12 mouse cellular contexts compared by ENCODE assay signal in the genomic region with DNA sequence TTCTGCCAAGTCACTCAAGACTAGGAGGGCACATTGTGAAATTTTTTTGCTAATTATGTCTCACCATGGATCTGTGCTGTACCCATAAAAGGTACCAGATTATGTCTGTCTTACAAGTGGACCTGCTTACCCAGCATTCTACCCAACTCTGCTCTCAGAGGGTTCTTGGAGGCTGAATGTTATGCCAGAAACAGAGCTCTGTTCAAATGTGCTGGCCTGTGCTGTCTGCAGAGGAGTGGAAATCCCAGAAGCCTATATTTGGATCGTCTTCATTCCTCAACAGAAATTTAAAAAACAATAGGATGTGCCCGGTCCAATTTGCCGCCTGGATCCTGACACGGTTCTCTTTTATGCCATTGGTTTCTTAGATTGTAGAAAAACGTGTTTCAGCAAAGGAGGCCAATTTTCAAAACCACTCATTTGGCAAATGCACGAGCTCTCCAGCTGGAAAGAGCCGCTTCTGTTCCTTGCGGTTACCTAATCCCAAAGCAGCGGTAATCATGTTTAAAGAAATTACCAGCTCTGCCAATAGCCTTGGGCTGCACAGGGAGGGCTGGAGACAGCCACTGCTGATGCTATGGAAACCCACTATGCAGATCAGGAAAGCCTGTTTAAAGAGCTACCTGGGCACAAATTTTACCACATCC.
A peak's percentile ranks its signal among the peaks of the same experiment; 100 is the strongest.
DNase-seq lines count a peak whose midpoint lies in the region; ATAC-seq and TF ChIP-seq lines count a peak whose summit lies in the region.
"Had no signal": no experiment of that assay in that cellular context is flagged by ENCODE, and none has a peak within 500 bp of the region (broad histone marks: within the 10 kb centered on the region; RNA-seq: fewer than 3 reads in every experiment).

No protein-coding gene starts in this region.

- H3K27me3 ChIP-seq in heart, embryonic 10.5 days (ENCODE audit: insufficient read depth, poor library complexity, severe bottlenecking) = no peaks in the 10 kb centered on the region
- H3K27me3 ChIP-seq in forebrain, embryonic 16.5 days (replicated peaks; ENCODE audit: control insufficient read depth, insufficient read depth, low read length) = no peaks in the 10 kb centered on the region
- H3K27me3 ChIP-seq in limb, embryonic 14.5 days (ENCODE audit: control insufficient read depth, insufficient read depth, low read length) = no peaks in the 10 kb centered on the region
- no peaks in the 10 kb centered on the region for H3K27me3 ChIP-seq in intestine, postnatal 0 days (replicated peaks; ENCODE audit: control insufficient read depth, insufficient read depth, low read length)
- H3K27me3 ChIP-seq: CH12.LX; intestine, embryonic 15.5 days; limb, embryonic 12.5 days had no signal

- H3K36me3 ChIP-seq in heart, embryonic 10.5 days = no peaks in the 10 kb centered on the region
- no peaks in the 10 kb centered on the region for H3K36me3 ChIP-seq in forebrain, embryonic 16.5 days (ENCODE audit: control insufficient read depth, insufficient read depth)
- H3K36me3 ChIP-seq in limb, embryonic 14.5 days (ENCODE audit: control insufficient read depth, insufficient read depth, low read length) = no peaks in the 10 kb centered on the region
- H3K36me3 ChIP-seq in intestine, postnatal 0 days (ENCODE audit: control insufficient read depth, insufficient read depth) = no peaks in the 10 kb centered on the region
- H3K36me3 ChIP-seq: intestine, embryonic 15.5 days; limb, embryonic 12.5 days had no signal

- peak; percentile 5 for DNase-seq in heart, postnatal 4 days
- no peak for DNase-seq in heart, embryonic 10.5 days (ENCODE audit: low spot score)
- peak; percentile 94 for DNase-seq in Muller cell, postnatal 12 days (ENCODE audit: inconsistent ontology term)
- peak; percentile 58 for DNase-seq in limb, embryonic 14.5 days (ENCODE audit: low spot score)
- no peak for DNase-seq in gastrocnemius, postnatal 36 days
- DNase-seq in kidney, postnatal 14 days = no peak
- DNase-seq: gastrocnemius, postnatal 25 days had no signal

- ATAC-seq in forebrain, embryonic 16.5 days = peak; percentile 92
- ATAC-seq in limb, embryonic 14.5 days (ENCODE audit: low FRiP score, low read depth) = no peak
- ATAC-seq in intestine, postnatal 0 days = no peak
- ATAC-seq: intestine, embryonic 15.5 days had no signal

- H3K27ac ChIP-seq in heart, embryonic 10.5 days = no peak overlapping the region
- H3K27ac ChIP-seq in forebrain, embryonic 16.5 days (ENCODE audit: low read length) = peak overlapping the region; percentile 86
- H3K27ac ChIP-seq in limb, embryonic 14.5 days (replicated peaks; ENCODE audit: low read depth, low read length) = no peak overlapping the region
- H3K27ac ChIP-seq in intestine, postnatal 0 days (ENCODE audit: low read depth, low read length) = no peak overlapping the region
- H3K27ac ChIP-seq: intestine, embryonic 15.5 days; limb, embryonic 12.5 days had no signal

- intact Hi-C loops in gastrocnemius, postnatal 36 days (cut with DNase I) = no loop called here

- no peaks in the 10 kb centered on the region for H3K4me1 ChIP-seq in heart, embryonic 10.5 days
- H3K4me1 ChIP-seq in forebrain, embryonic 16.5 days (replicated peaks; ENCODE audit: control insufficient read depth, insufficient read depth, low read length) = peaks cover 13% of the 10 kb centered on the region
- no peaks in the 10 kb centered on the region for H3K4me1 ChIP-seq in limb, embryonic 14.5 days (ENCODE audit: control insufficient read depth, insufficient read depth, low read length)
- H3K4me1 ChIP-seq in intestine, postnatal 0 days (replicated peaks; ENCODE audit: control insufficient read depth, insufficient read depth, low read length) = no peaks in the 10 kb centered on the region
- H3K4me1 ChIP-seq: intestine, embryonic 15.5 days; limb, embryonic 12.5 days had no signal

- 85% methylated on average over 9 of the region's 9 CpGs for WGBS in heart, embryonic 10.5 days
- WGBS in forebrain, embryonic 16.5 days = 28% methylated on average over 9 of the region's 9 CpGs
- 58% methylated on average over 9 of the region's 9 CpGs for WGBS in limb, embryonic 14.5 days
- 79% methylated on average over 9 of the region's 9 CpGs for WGBS in intestine, postnatal 0 days

- TF ChIP-seq CTCF in intestine, postnatal 0 days (IDR thresholded peaks at IDR 0.05; ENCODE audit: low read depth) = no peak

- peak overlapping the region; percentile 19; the same call in 1 of the 2 replicates for H3K4me2 ChIP-seq in forebrain, embryonic 16.5 days (ENCODE audit: low read length)
- no peak overlapping the region for H3K4me2 ChIP-seq in limb, embryonic 14.5 days (replicated peaks; ENCODE audit: low read depth, low read length, severe bottlenecking)
- H3K4me2 ChIP-seq in intestine, postnatal 0 days (replicated peaks; ENCODE audit: low read depth) = no peak overlapping the region
- H3K4me2 ChIP-seq: intestine, embryonic 15.5 days; limb, embryonic 12.5 days had no signal

- TF ChIP-seq POLR2A in limb, embryonic 14.5 days (IDR thresholded peaks at IDR 0.05; ENCODE audit: borderline replicate concordance, extremely low read depth, insufficient read depth, insufficient read length) = no peak

- no peaks in the 10 kb centered on the region for H3K9me3 ChIP-seq in heart, embryonic 10.5 days
- H3K9me3 ChIP-seq in forebrain, embryonic 16.5 days (ENCODE audit: control insufficient read depth, low read length) = no peaks in the 10 kb centered on the region
- H3K9me3 ChIP-seq in limb, embryonic 14.5 days (ENCODE audit: control insufficient read depth, low read length) = no peaks in the 10 kb centered on the region
- H3K9me3 ChIP-seq in intestine, postnatal 0 days (ENCODE audit: control insufficient read depth) = no peaks in the 10 kb centered on the region
- H3K9me3 ChIP-seq: intestine, embryonic 15.5 days; limb, embryonic 12.5 days had no signal

- no peak overlapping the region for H3K4me3 ChIP-seq in heart, embryonic 10.5 days
- no peak overlapping the region for H3K4me3 ChIP-seq in forebrain, embryonic 16.5 days (replicated peaks; ENCODE audit: low read length)
- no peak overlapping the region for H3K4me3 ChIP-seq in limb, embryonic 14.5 days (replicated peaks; ENCODE audit: low read length)
- H3K4me3 ChIP-seq in intestine, postnatal 0 days (ENCODE audit: low read depth, low read length) = no peak overlapping the region
- H3K4me3 ChIP-seq: intestine, embryonic 15.5 days; limb, embryonic 12.5 days had no signal

- H3K9ac ChIP-seq in forebrain, embryonic 16.5 days (replicated peaks; ENCODE audit: low read depth, low read length) = no peak overlapping the region
- H3K9ac ChIP-seq in limb, embryonic 14.5 days (ENCODE audit: low read depth, low read length, severe bottlenecking) = no peak overlapping the region
- H3K9ac ChIP-seq in intestine, postnatal 0 days (ENCODE audit: low read depth, low read length) = no peak overlapping the region
- H3K9ac ChIP-seq: intestine, embryonic 15.5 days; limb, embryonic 12.5 days had no signal

Comparison
In these comparisons a context has a peak if more than half of its experiments do, and no peak if none do; other contexts are left out.
1. DNase-seq: peak in heart, postnatal 4 days (single experiment), Muller cell, postnatal 12 days (single experiment) and limb, embryonic 14.5 days (single experiment); none in heart, embryonic 10.5 days (single experiment), gastrocnemius, postnatal 36 days (0 of 2) and kidney, postnatal 14 days (single experiment).